Mouse (Mus musculus): Measurements from ENCODE around the gene Ccdc74a. TPM values are rescaled to one million over a fixed set of nuclear protein-coding genes. Genes with fewer than 3 reads are reported as not detected.

Gene Ccdc74a
- polyA plus RNA-seq, 1 experiment = 120 TPM

GRCm38 (mm10) chr16:17617922-17618565, 28.2 kb upstream of the Ccdc74a start:
- Histone ChIP-seq H3K27ac (ENCODE audit: control insufficient read depth, insufficient read depth, low read depth, low read length) (no peak overlapping the region), H3K4me3 (ENCODE audit: control insufficient read depth, low read depth, low read length) (no peak overlapping the region), H3K4me1 (ENCODE audit: control insufficient read depth, insufficient read depth, low read length) (peaks cover 11% of the 10 kb centered on the region), H3K27me3 (ENCODE audit: control insufficient read depth, insufficient read depth, low read length) (no peaks in the 10 kb centered on the region), H3K36me3 (ENCODE audit: control insufficient read depth, insufficient read depth, low read length) (no peaks in the 10 kb centered on the region; the same call in 1 of the 2 replicates)
- TF ChIP-seq POLR2A (IDR thresholded peaks at IDR 0.05; ENCODE audit: control insufficient read depth, low read depth, low read length) = no peak
- peak; percentile 77; the same call in 1 of the 2 replicates for TF ChIP-seq CTCF (IDR thresholded peaks at IDR 0.05; ENCODE audit: control insufficient read depth, insufficient read depth, insufficient replicate concordance, low read depth, low read length)

- peak; percentile 54; the same call in 1 of the 2 replicates for TF ChIP-seq POLR2A (IDR thresholded peaks at IDR 0.05; ENCODE audit: control insufficient read depth, low read depth, low read length)
- no peak for TF ChIP-seq CTCF (IDR thresholded peaks at IDR 0.05; ENCODE audit: control insufficient read depth, insufficient read depth, insufficient replicate concordance, low read depth, low read length)
- no peaks in the 10 kb centered on the region; the same call in 1 of the 2 replicates for H3K36me3 ChIP-seq (ENCODE audit: control insufficient read depth, insufficient read depth, low read length)
- peaks cover 11% of the 10 kb centered on the region for H3K4me1 ChIP-seq (ENCODE audit: control insufficient read depth, insufficient read depth, low read length)
- peak within 1 kb of the TSS; percentile 61 for H3K27ac ChIP-seq (ENCODE audit: control insufficient read depth, insufficient read depth, low read depth, low read length)
- peak within 1 kb of the TSS; percentile 98 for H3K4me3 ChIP-seq (ENCODE audit: control insufficient read depth, low read depth, low read length)
- no peaks in the 10 kb centered on the region for H3K27me3 ChIP-seq (ENCODE audit: control insufficient read depth, insufficient read depth, low read length)
Measured at GRCm38 (mm10) chr16:17619198-17620105, 26.8 kb upstream of the Ccdc74a start, which contains the start of gene Smpd4. Gene Smpd4 (plus strand): TSS chr16:17619354.

- H3K4me3 ChIP-seq (ENCODE audit: control insufficient read depth, low read depth, low read length) = no peak overlapping the region
- H3K4me1 ChIP-seq (ENCODE audit: control insufficient read depth, insufficient read depth, low read length) = peaks cover 11% of the 10 kb centered on the region
- TF ChIP-seq POLR2A (IDR thresholded peaks at IDR 0.05; ENCODE audit: control insufficient read depth, low read depth, low read length) = no peak
- no peak for TF ChIP-seq CTCF (IDR thresholded peaks at IDR 0.05; ENCODE audit: control insufficient read depth, insufficient read depth, insufficient replicate concordance, low read depth, low read length)
- H3K27ac ChIP-seq (ENCODE audit: control insufficient read depth, insufficient read depth, low read depth, low read length) = no peak overlapping the region
- H3K36me3 ChIP-seq (ENCODE audit: control insufficient read depth, insufficient read depth, low read length) = no peaks in the 10 kb centered on the region; the same call in none of the 2 replicates
- H3K27me3 ChIP-seq (ENCODE audit: control insufficient read depth, insufficient read depth, low read length) = no peaks in the 10 kb centered on the region
Measured at GRCm38 (mm10) chr16:17621936-17622335, 24.3 kb upstream of the Ccdc74a start.

- Histone ChIP-seq H3K4me3 (ENCODE audit: control insufficient read depth, low read depth, low read length) (no peak overlapping the region), H3K27me3 (ENCODE audit: control insufficient read depth, insufficient read depth, low read length) (no peaks in the 10 kb centered on the region), H3K4me1 (ENCODE audit: control insufficient read depth, insufficient read depth, low read length) (no peaks in the 10 kb centered on the region), H3K27ac (ENCODE audit: control insufficient read depth, insufficient read depth, low read depth, low read length) (no peak overlapping the region), H3K36me3 (ENCODE audit: control insufficient read depth, insufficient read depth, low read length) (no peaks in the 10 kb centered on the region; the same call in none of the 2 replicates)
- TF ChIP-seq CTCF (IDR thresholded peaks at IDR 0.05; ENCODE audit: control insufficient read depth, insufficient read depth, insufficient replicate concordance, low read depth, low read length) = peak; percentile 40; the same call in 1 of the 2 replicates
- no peak for TF ChIP-seq POLR2A (IDR thresholded peaks at IDR 0.05; ENCODE audit: control insufficient read depth, low read depth, low read length)
Measured at GRCm38 (mm10) chr16:17625488-17626268, 20.6 kb upstream of the Ccdc74a start.

- H3K27ac ChIP-seq (ENCODE audit: control insufficient read depth, insufficient read depth, low read depth, low read length) = no peak overlapping the region
- no peaks in the 10 kb centered on the region for H3K27me3 ChIP-seq (ENCODE audit: control insufficient read depth, insufficient read depth, low read length)
- no peaks in the 10 kb centered on the region; the same call in none of the 2 replicates for H3K36me3 ChIP-seq (ENCODE audit: control insufficient read depth, insufficient read depth, low read length)
- H3K4me1 ChIP-seq (ENCODE audit: control insufficient read depth, insufficient read depth, low read length) = no peaks in the 10 kb centered on the region
- no peak for TF ChIP-seq CTCF (IDR thresholded peaks at IDR 0.05; ENCODE audit: control insufficient read depth, insufficient read depth, insufficient replicate concordance, low read depth, low read length)
- no peak for TF ChIP-seq POLR2A (IDR thresholded peaks at IDR 0.05; ENCODE audit: control insufficient read depth, low read depth, low read length)
- no peak overlapping the region for H3K4me3 ChIP-seq (ENCODE audit: control insufficient read depth, low read depth, low read length)
Measured at GRCm38 (mm10) chr16:17626269-17626555, 20.1 kb upstream of the Ccdc74a start.

GRCm38 (mm10) chr16:17632580-17632979, 13.7 kb upstream of the Ccdc74a start:
- Histone ChIP-seq H3K36me3 (ENCODE audit: control insufficient read depth, insufficient read depth, low read length) (no peaks in the 10 kb centered on the region; the same call in none of the 2 replicates), H3K27me3 (ENCODE audit: control insufficient read depth, insufficient read depth, low read length) (no peaks in the 10 kb centered on the region), H3K27ac (ENCODE audit: control insufficient read depth, insufficient read depth, low read depth, low read length) (no peak overlapping the region), H3K4me3 (ENCODE audit: control insufficient read depth, low read depth, low read length) (no peak overlapping the region), H3K4me1 (ENCODE audit: control insufficient read depth, insufficient read depth, low read length) (no peaks in the 10 kb centered on the region)
- TF ChIP-seq CTCF (IDR thresholded peaks at IDR 0.05; ENCODE audit: control insufficient read depth, insufficient read depth, insufficient replicate concordance, low read depth, low read length) (no peak), POLR2A (IDR thresholded peaks at IDR 0.05; ENCODE audit: control insufficient read depth, low read depth, low read length) (no peak)
